Mouse (Mus musculus) left cerebral cortex, postnatal 4 days (tissue): ENCODE measurements around the gene Lpin2. TPM values are rescaled to one million over a fixed set of nuclear protein-coding genes. Genes with fewer than 3 reads are reported as not detected.

Experiments used
- DNase-seq: peaks from one replicate; pipeline ENCODE4 v3.0.0-alpha.2; 2022
- intact Hi-C: fragments of 180-260 bp; cut with DNase I; formaldehyde crosslinking; loops from one replicate; pipeline ENCODE4 v1.15.1; 2025
- total RNA-seq, 2 experiments: library from RNA; stranded (reverse); gene quantifications; 2 replicates each; pipeline ENCODE4 v1.2.3; 2021

Gene Lpin2
- total RNA-seq, 2 experiments from 2014 or later, result 68.6 to 71.5 TPM

DNA sequence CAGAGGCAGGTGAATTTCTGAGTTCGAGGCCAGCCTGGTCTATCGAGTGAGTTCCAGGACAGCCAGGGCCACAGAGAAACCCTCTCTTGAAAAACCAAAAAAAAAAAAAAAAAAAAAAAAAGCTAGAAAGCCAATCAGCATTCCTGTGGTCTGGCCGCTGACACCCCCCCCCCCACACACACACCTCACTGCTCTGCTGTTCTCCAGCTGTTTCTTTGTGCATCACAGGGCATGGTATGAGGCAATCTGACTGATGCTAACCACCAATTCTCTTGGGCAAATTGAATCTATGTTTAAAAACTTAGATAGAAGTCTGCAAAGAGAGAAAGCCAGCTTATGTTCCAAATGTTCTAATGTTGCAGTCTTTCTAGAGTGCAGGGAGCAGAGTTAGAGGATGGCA lies 14.1 kb downstream of the Lpin2 start:
- DNase-seq, result no peak
- intact Hi-C loops, result loop anchor here (5.0 kb wide), 1 partner anchor 134 kb away; no protein-coding TSS in a partner anchor

DNA sequence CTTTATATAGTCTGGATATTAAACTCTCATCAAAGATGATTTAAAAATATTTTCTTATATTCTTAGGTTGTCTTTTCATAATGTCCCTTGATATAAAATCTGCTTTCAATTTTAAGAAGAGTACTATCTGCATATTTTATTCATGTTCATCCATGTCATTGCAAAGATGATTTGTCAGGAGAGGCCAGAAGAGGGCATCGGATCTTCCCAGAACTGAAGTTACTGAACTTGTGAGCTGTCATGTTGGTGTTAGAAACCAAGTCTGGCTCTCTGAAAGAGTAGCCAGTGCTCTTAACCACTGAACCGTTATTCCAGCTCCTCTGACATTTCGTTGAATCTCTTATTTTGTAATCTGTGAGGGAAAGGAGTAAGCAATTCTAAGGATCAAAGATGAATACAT lies 17.0 kb downstream of the Lpin2 start:
- intact Hi-C loops, result loop anchor here (5.0 kb wide), 1 partner anchor 137 kb away; no protein-coding TSS in a partner anchor
- DNase-seq, result no peak

DNA sequence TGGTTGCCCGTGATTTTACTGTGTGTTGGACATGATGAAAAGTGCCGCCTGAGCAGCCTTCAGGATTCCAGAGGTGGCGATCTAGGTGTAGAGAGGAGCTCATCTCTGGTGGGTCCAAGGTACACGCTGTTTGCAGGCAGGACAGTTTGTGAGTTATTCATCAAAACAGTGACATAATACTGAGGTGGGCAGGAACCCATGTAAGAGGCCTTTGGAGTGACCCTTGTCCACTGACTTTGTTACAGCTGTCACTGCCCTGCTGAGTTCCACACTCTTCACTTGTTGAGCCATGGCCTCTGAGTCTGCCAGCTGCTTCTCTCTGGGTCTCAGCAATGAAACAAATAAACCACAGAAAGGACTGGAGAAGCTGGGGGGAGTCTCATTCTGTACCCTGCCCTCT lies 19.8 kb downstream of the Lpin2 start:
- intact Hi-C loops, result no loop called here
- no peak for DNase-seq

DNA sequence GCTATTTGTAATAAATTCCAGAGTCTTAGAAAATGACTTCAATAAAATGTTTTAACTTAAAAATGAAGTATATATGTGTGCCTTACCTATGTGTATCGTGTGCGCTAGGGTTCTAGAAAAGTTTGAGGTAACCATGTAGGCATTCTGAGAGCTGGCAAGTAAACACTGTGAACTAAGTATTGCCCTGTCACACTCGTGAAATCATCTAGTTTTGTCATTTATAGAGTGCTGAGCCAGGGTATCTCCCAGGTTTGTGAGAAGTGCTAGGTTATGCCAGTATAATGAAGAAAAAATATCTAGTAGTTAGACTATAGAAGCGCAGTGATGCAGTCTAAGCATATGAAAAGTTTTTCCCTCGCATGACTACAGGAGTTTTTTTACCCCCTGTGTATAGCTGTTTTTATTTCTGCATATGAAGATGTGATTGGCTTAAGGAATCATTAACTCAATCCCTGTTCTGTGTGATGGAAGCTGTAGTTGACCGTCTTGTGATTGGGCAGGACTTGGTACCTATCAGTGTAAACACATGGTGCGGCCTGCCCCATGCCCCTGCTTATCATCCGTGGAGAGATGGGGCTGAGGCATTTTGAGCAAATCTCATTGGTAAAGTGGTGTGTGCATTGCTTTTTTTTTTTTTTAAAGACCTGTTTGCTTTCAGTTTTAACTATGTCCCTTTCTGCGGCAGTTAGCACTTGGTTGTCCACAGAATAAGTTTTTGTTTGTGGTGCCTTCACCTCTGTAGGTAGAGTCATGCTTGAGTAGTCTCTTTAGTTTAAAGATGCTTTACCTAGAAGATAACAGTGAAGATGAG lies 21.8 kb downstream of the Lpin2 start:
- intact Hi-C loops, result no loop called here
- no peak for DNase-seq

DNA sequence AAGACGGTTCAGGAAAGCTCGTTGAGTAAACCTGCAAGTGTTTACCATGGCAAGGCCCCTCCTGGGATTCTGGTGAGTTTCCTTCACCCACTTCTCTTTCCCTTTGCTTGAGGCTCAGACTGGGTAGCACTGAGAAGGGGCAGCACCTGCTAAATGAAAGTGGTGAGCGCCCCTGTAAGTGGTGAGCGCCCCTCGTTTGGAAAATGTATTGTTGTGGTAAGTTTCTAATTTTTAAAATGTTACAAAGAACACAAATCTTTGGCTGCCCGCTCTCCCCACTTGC lies 22.4 kb downstream of the Lpin2 start:
- intact Hi-C loops, result no loop called here
- no peak for DNase-seq

DNA sequence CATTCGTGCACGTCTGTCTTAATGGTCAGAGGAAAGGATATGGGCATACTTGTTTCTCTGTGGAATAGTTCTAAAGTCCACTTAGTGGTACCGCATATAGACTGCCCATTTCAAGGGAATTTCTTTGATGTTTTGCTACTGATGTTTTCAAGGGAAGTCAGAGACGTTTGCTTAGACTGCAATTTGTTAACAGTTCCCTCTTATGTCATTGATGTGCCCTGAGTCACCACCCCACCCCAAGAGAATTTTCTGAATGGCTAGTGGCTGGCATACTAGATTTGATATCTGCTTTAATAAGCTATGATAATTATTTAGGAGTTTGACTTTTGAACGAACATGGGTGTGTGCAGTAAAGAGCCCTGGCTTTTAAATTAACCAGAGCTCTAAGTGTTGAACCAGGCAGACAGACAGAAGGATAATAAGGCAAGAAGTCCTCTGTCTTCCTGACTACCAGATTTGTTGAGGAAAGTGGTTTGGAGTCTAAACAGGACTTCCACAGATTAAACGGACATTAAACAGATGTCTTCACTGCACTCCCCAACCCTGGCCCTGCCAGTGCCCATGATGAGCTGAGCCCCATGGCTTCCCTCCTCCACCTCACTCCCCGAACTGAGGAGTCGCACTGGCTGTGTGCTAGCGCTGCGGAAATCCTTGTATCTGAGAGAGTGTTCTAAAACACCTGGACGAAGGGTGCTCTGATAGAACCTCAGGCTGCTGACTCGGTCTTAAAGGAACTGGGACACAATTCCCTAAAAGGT lies 24.0 kb downstream of the Lpin2 start:
- no peak for DNase-seq
- intact Hi-C loops, result no loop called here

DNA sequence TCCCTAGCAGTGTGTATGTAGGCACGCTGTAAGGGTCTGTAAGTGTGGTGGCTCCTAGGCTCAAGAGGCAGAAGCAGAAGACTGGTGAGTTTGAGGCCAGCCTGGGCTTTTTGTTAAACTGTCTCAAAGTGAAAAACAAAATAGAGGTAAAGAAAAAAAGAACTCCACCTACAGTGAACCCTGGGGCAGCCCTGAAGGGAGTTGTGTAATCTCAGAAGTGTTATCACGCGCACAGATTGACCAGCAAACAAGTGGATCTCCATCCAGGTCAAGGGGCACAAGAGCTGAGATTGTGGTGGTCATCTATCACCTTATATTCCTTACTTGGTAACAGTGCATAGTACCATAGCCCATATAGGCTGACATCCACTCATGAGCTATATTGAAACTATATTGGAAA lies 24.9 kb downstream of the Lpin2 start:
- intact Hi-C loops, result no loop called here

DNA sequence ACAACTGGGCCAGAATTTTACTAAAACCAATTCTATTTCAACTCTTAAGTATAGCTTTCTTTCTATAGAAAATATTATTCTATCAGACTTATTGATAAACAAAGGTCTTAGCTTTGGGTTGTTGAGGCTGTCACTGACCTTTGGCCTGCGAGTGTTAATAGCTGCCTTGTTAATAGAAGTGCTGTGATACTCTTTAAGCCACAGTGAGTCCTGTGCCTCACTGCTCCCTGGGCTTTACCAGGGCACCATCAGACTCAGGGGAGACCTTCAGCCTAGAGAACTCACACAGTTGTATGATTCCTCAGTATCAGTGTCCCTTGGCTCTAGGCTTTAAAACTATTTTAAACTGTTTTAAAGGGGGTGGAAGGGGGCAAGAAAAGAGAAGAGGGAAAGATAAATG lies 26.0 kb downstream of the Lpin2 start:
- DNase-seq, result no peak
- intact Hi-C loops, result no loop called here

More for the DNA sequence above, 24.9 kb downstream of the Lpin2 start:
- no peak for DNase-seq

DNA sequence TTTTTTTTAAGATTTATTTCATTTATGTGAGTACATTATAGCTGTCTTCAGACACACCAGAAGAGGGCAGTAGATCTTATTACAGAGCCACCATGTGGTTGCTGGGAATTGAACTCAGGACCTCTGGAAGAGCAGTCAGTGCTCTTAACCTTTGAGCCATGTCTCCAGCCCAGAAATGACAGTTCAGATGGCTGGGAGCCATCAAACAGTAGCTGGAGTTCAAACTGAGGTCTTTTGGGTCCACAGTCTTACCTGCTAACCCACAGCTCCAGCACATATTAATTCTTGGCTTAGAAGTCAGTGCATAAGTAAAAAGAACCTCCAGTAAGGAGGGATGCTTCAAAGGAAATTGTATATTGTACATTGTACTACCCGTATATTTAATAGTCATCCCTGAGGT lies 26.6 kb downstream of the Lpin2 start:
- no peak for DNase-seq
- intact Hi-C loops, result no loop called here

DNA sequence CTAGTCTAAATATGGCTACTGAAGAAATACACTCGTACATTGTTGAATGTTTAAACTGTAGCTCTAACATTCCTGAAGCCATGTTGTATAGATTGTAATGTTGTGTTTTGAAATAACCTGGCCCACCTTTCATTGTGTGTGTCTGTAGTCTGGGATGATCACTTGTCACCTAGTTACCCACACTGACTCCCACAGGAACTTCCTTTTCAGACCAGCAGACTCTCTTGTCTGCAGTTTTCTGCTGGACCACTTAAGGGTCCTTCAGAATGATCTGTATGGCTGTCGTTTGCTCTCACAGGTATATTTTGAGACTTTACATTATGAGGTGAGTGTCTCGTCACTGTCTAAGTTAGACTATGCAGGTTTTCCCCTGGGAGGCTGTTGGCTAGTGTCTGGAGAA lies 27.6 kb downstream of the Lpin2 start:
- intact Hi-C loops, result no loop called here
- no peak for DNase-seq

DNA sequence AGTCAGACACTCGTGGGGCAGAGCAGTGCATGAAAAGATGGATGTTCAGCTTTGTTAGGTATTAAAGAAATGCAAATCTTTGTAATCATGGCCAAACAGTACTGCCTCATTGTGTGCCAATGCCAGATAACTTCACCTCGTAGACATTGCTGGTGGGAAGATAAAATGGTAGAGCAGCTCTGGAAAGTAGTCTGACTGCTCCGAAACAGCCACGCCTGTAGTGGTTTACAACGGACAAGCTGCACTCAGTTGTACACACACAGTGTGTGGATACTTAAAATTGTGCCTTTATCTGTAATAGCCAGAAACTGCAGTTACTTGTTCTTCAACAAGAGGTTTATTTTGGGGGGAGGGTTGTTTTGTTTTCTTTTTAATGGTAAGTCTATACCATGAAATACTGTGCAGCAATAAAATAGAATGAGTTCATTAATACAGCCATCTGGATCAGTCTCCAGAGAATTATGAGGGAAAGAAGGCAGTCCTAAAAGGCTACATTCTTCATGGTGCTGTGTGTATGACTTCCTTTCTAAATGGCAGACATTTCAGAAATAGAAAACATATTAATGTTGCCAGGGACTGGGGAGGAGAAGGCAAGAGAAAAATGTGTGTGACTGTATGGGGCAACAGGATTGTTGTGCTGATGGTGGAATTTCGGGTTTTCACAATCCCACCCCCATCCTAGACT lies 29.7 kb downstream of the Lpin2 start:
- no peak for DNase-seq

DNA sequence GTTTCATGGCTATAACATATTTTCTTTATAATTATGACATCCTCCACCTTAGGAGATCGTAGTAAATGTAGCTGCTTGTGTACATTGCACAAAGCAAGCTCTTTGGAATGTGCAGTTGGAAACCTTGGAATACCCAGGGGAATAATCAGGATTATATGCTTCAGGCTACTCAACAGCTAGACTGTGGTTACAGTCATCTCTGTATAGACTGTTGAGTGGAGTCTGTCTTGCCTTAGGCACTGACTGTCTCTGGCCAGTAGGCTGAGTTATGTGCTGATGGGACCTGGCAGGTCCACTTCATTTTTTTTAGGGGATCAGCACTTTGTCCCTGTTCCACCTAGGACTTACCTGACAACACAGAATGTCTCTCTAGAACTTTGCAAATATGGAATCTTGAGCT lies 31.3 kb downstream of the Lpin2 start:
- intact Hi-C loops, result no loop called here
- DNase-seq, result no peak

More for the DNA sequence above, 29.7 kb downstream of the Lpin2 start:
- intact Hi-C loops, result no loop called here

DNA sequence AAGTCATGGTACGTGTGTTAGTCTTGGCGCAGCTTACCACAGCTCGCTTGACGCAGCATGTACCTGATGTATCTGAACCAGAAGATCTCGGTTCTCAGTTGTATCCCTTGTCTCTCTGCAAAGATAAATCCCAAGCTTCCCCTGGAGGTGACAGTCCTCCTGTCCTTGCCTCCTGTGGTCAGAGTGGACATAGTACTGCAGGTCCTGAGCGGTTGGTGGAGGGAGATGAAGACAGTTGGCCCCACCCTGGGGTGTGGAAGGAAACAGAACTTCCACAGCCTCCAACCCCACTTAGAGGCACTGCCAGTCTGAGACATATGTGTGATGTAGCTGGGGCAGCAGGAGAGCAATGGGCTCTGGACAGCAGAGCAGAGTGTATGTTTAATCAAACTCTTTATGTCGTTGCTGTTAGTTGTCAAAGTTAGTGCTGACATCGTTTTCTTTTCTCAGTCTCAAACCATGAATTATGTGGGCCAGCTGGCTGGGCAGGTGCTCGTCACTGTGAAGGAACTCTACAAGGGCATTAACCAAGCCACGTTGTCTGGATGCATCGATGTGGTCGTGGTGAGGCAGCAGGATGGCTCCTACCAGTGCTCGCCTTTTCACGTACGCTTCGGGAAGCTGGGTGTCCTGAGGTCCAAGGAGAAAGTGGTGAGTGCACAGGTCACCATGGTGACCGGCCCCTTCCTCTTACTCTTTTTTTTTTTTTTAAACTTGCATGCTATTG lies 32.3 kb downstream of the Lpin2 start:
- intact Hi-C loops, result no loop called here
- no peak for DNase-seq

DNA sequence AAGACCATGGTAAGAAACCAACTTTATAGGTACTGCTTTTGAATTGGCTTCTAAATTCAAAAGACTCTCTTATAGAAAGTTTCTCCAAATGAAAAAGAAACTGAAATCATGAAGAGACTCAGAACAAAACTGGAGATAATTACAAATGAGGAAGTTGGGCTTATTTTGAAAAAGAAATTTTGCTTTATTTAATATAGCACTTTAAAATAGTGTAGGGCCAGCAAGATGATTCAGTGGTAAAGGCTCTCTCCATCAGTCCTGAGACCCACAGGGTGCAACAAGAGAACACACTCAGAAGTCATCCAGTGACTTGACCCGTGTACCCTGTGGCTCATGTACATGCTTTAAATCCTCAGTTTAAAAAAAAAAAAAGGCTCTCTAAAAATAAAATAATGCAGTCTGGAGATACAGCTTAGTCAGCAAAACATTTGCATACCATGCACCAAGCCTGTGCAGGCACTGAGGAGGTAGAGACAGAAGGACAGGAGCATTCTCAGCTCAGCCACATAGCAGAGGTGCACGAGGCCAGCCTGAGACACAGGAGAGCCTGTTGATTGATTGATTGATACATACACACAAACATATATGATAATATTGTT lies 33.0 kb downstream of the Lpin2 start:
- no peak for DNase-seq
- intact Hi-C loops, result no loop called here

DNA sequence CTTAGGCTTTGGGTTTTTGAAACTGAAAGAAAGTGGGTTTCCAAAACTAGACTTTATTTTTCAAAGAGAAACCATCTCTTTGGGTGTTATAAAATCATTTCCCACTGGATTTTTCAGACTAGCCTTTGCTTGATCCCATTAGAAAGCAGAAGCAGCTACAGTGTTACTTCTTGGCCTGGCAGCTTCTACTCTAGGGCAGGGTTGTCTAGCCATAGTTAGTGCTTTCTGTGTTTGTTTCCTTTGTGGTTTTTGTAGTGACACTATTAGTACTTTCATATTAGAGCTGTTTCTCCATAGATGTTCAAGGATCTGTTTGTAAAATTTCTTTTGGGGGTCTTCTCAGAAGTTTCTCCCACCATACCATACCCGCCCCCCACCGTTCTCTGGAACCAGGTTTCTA lies 33.9 kb downstream of the Lpin2 start:
- intact Hi-C loops, result no loop called here
- no peak for DNase-seq

DNA sequence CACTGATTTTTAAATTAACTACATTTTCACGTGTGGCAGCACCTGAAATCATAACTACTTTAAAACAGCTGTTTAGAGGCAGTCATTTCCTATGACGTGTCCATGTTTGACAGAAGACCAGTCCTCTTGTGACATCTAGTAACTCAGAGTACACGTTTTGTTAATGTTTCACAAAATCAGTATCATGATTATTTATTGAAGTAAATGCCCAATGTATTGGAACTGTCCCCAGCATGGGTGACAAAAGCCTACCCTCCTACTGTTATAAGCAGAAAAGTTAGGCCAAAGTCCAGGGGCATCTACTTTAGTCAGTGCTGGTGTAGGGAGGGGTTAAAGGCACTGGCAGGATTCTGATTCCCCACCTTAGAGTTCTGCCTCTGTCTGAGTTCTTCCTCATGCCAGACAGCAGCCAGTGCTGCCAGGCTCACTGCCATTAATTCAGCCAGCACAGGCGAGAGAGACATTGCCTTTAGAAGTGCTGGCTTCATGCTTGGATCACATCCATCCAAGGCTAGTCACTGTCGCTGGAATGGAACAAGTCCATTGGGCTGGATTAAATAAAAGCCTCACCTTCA lies 34.8 kb downstream of the Lpin2 start:
- DNase-seq, result no peak
- intact Hi-C loops, result no loop called here

DNA sequence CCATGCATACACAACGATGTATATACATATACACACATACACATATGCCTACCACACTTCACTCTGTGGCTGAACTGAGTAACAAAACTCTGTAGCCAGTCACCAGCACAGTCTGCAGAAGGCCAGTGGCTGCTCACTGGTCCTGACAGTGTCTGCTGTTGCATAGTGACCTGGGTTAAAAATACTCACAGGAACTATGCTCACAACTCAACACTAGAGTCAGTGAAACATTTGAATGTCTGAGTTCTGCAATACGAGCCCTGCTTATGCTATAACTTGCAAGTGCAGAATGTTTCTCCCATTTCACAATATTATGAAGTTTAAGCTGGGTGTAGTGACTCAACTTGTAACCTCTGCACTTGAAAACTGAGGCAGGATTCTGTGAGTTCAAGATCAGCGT lies 39.0 kb downstream of the Lpin2 start:
- intact Hi-C loops, result no loop called here

DNA sequence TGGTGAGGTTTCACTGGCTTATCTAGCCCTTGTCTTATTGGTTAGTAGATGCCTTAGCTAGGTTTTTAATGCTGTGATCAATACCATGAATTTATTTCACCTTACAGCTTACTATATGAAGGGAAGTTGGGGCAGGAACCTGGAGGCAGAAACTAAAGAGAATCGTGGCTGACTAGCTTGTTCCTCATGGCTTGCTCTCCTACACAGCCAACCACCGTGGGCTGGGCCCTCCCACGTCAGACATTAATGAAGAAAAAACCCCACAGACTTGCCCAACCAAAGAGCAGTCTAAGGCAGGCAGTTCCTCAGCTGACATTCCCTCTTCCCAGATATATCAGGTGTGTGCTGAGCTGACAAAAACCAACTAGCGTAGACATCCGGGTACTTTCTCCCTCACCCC lies 41.3 kb downstream of the Lpin2 start:
- intact Hi-C loops, result no loop called here
- DNase-seq, result no peak

More for the DNA sequence above, 39.0 kb downstream of the Lpin2 start:
- no peak for DNase-seq

DNA sequence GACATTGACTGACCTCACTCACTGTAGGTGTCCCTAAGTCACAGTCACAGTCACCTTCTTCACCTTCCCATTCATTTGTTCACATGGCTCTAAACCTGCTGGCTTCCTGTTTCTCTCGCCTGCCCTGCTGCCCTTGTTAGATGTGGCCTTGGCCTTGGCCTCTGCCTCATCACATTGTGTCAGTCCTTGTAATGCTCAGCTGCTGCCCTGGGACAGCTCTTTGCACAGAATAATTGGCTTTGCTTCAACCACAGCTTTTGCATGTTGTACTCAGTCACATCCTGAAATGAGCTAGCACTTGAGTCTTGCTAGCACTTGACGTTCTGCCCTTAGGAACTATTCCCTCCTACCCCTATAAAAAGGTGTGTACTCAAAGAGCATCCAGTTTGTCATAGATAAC lies 42.2 kb downstream of the Lpin2 start:
- intact Hi-C loops, result no loop called here

DNA sequence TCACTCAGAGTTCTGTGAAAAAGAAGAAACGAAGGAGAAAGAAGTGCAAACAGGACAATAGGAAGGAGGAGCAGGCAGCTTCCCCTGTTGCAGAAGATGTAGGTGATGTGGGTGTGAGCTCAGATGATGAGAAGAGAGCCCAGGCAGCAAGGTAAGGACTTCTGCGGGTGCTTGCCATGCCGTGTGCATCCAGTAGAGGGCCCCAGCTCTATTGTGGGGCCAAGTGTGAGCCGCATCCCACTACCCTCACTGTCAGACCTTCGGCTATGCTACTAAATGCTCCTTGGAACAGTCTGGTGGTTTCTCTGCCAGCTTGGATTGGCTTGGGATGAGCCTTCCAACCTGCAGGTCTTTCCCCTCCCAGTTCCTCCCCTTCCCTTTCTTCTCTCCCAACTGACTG lies 42.7 kb downstream of the Lpin2 start:
- intact Hi-C loops, result no loop called here
- peak; percentile 57 for DNase-seq

More for the DNA sequence above, 42.2 kb downstream of the Lpin2 start:
- DNase-seq, result no peak
